Mouse (Mus musculus) frontal cortex, adult (tissue): ENCODE measurements at regions not wholly inside any gene's neighbourhood (a gene's known extent, or its start where the extent isn't known, plus 50 kb on each side); places are given as distances from the start of the nearest gene placed in this dataset.

Experiments
- ATAC-seq: cut with Nextera tagmentation; 2 replicates; pipeline ENCODE4 v1.9.2; 2017; ENCODE audit warnings: mild to moderate bottlenecking, moderate library complexity, mixed read lengths; ENCODE audit not compliant: low TSS enrichment

- no peak for ATAC-seq
These were observed 224.3 kb upstream of the Tmem161b start for GRCm38 (mm10) chr13:83997599-83998369.

- ATAC-seq: no peak
These were observed 200.3 kb upstream of the Tmem161b start for GRCm38 (mm10) chr13:84021771-84022170.

- no peak for ATAC-seq
These were observed 199.1 kb upstream of the Tmem161b start for GRCm38 (mm10) chr13:84023021-84023420.

GRCm38 (mm10) chr13:84023637-84024036 lies 198.5 kb upstream of the Tmem161b start:
- peak; percentile 70; the same call in 1 of the 2 replicates for ATAC-seq

- no peak for ATAC-seq
These were observed 196.7 kb upstream of the Tmem161b start for GRCm38 (mm10) chr13:84025348-84025747.

DNA sequence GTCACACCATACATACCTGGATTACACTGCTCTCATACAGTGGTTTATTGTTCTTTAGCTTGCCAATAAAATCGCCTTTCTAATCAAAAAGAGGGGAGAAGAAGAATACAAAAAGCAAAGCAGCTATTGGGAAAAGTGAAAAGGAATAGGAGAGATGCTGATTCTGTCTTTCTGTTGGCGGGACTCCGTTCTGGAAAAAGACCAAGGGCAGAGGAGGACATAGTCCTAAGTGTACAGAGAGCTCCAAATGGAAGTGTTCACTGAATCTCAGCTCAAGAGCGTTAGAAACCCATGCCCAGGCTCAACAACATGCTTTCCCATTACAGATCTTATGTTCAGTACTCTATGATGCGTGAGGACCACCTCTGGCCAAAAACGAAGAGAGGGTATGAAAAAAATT lies 174.4 kb upstream of the Tmem161b start:
- no peak for ATAC-seq

- no peak for ATAC-seq
These were observed 169.9 kb upstream of the Tmem161b start for GRCm38 (mm10) chr13:84052221-84052620.

- no peak for ATAC-seq
These were observed 167.1 kb upstream of the Tmem161b start for GRCm38 (mm10) chr13:84054956-84055355.

DNA sequence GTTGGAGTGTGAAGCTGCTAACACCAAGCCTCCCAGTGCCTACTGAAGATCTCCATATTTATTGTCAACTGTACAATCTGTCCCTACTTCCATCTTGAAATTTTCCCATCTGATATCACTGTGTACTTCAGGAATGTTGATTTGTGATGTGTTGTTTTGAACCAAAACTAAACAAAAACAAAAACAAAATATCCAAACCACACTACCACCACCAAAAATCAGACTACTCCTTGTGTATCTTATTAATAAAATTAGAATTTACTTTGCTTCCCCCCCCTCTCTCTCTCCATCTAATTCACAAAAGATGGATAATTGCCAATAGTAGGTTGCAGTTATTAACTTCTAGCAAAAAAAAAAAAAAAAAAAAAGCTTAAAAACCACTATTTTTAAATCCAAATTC lies 166.5 kb upstream of the Tmem161b start:
- no peak for ATAC-seq

DNA sequence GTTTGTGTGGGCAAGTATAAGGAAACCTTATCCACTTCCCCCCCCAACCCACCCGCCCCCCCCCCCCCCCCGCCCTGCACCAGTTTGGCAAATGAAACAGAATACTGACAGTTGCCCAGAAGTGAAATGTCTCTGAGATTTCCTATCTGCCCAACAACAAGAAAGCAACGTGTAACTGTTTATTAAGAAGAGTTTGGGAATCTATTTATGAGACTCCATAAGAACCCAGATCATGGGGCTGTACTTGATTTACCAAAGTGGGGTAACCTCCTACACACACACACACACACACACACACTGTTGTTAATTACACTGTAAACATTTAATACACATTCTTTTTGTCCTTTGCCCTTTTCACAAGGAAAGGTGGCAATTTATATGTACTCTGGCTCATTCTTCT lies 165.6 kb upstream of the Tmem161b start:
- no peak for ATAC-seq

- no peak for ATAC-seq
These were observed 165.1 kb upstream of the Tmem161b start for GRCm38 (mm10) chr13:84056998-84057397.

GRCm38 (mm10) chr13:84057456-84057855 lies 164.6 kb upstream of the Tmem161b start:
- no peak for ATAC-seq

DNA sequence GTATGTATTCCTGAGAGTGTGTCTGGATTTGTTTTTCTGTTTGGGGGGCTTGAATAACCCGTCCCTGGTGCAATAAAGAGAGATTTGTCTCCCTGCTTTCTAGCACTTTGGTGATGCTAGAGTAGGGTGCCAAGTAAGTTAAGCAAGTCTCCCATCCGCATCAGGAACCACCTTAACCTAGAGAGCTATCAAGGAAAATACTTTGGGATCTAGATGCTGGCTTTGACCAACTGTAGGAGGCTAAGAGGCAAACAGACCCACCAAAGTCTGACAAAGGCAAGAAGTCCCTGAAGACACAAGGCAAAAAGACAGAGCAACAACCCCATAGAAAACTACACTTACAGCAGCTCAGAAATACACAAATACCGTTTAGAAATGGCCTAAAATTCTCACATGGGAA lies 163.8 kb upstream of the Tmem161b start:
- no peak for ATAC-seq

- ATAC-seq: peak; percentile 79
These were observed 163.0 kb upstream of the Tmem161b start for GRCm38 (mm10) chr13:84059031-84059651.

GRCm38 (mm10) chr13:84059661-84060452 lies 162.2 kb upstream of the Tmem161b start:
- no peak for ATAC-seq

- ATAC-seq: no peak
These were observed 161.7 kb upstream of the Tmem161b start for GRCm38 (mm10) chr13:84060453-84060834.

DNA sequence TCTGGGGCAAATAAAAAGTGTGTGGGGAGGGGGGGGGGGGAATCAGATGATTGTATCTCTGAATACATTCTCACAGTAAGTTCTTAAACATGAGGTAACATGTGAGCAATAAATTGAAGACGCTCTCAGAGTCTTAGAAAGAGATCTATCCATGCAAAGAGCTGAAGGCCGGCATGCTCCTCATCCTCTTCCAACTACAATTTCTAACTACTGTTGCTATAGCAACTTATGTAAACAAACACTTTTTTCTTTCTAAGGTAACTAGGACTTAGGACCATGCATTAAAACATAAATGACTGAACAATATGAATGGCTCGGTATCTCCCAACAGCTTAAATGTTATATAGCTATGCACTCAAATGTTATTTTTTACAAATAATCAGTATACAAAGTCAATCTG lies 161.2 kb upstream of the Tmem161b start:
- no peak for ATAC-seq

DNA sequence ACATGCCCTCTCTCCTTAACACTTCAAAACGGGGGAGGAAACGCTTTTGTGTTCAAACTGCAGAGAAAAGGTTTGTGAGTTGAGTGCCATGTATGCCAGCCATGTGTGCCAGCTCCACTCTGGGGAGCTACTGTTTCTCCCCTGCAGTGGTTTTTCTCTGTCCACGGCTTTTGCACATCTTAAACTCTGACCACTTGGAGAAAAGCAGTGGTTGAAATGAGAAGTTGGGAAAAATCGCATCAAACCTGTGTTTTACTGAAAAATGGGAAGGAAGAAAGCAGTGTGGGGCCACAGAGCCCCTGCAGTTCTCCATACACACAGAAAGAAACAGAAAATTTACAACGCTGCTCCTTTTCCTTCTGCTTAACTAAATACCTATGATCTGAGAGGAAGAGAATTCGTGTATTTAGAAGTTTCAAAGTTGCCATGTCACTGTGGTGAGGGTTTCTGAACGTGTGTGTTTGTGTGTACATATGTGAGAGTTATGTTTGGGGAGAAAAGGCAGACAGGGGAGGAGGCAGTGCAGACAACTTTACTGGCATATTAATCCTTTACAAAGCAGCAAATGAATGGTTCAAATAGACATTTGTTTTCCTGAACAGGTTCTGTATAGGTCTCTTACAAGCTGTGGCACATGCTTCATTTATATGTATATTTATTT lies 160.1 kb upstream of the Tmem161b start:
- no peak; the same call in 1 of the 2 replicates for ATAC-seq

DNA sequence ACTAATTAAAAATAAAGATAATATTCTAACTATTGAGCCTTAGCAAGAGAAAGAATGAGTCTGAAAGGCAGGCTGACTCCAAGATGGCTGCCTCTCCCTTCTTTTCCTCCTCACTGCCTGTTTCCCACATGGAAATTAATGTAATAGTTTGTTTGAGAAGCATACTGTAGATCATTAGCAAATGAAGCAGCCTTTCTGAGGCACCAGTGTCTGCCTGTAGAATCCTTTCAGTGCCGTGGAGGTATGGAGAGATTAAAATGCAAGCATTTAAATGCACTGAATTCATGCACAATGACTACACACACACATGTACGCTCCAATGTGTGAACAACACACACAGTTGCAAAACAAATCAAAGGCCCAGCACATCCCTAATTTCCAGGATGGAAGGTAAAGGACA lies 159.5 kb upstream of the Tmem161b start:
- no peak for ATAC-seq

- ATAC-seq: no peak
These were observed 158.7 kb upstream of the Tmem161b start for GRCm38 (mm10) chr13:84063406-84063805.

DNA sequence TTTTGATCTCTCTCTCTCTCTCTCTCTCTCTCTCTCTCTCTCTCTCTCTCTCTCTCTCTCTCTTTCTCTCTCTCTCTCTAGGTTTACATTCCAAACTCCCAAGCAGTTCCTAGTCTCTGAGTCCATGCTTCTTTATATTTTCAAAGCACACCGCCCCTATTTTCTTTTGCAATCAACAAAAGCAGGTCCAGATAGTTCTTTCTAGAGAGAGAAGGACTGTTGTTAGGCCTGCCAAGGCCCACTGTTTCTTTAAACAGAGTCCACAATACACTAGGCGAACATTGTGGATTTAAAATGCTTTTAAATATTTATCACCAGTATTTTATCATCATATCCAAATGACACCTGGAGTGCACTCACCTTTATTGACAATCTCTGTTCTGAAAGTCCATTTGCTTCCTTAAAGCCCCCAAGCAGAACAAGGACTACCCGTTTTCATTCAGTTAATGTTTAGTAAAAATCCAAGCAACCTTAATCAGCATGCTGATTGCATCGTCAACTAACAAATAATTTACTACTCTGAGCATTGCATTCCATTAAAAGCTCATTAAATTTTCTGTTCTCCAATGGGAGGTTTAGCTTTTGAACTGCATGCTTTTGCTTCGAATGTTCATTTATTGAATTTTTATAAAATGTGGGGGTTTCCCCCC lies 157.7 kb upstream of the Tmem161b start:
- no peak for ATAC-seq
